Mouse (Mus musculus) bone marrow macrophage, adult 2 months (primary cell): Measurements from ENCODE around the gene Ins2. TPM values are rescaled to one million over a fixed set of nuclear protein-coding genes. Genes with fewer than 3 reads are reported as not detected.

Experiments
- H3K27ac ChIP-seq: 2 replicates; pipeline ENCODE4 v1.5.1; 2012; ENCODE audit warnings: low read depth, low read length; ENCODE audit not compliant: insufficient read depth
- H3K4me1 ChIP-seq: 2 replicates; pipeline ENCODE4 v1.6.1; 2012; ENCODE audit warnings: low read length; ENCODE audit not compliant: control insufficient read depth, insufficient read depth
- H3K4me3 ChIP-seq: 2 replicates; pipeline ENCODE4 v1.5.1; 2012; ENCODE audit warnings: mild to moderate bottlenecking, low read length, moderate library complexity; ENCODE audit not compliant: insufficient read depth
- CTCF ChIP-seq: IDR thresholded peaks from 2 replicates; pipeline ENCODE4 v1.5.1; 2012; ENCODE audit warnings: low read depth, mild to moderate bottlenecking, low read length, moderate library complexity
- POLR2A ChIP-seq: IDR thresholded peaks from 2 replicates; pipeline ENCODE4 v1.6.1; 2012; ENCODE audit warnings: mild to moderate bottlenecking, low read depth, low read length, borderline replicate concordance
- polyA plus RNA-seq: library from polyadenylated mRNA; stranded (reverse); fragments of >200 nt; gene quantifications from 2 replicates; pipeline ENCODE4 v1.2.4, GENCODE M21; 2012; ENCODE audit not compliant: missing spikeins, insufficient read depth, insufficient read length

Ins2 gene
- polyA plus RNA-seq, 1 experiment: not detected

GRCm38 (mm10) chr7:142657341-142657791 lies 85.8 kb downstream of the Ins2 start:
- no peak for TF ChIP-seq POLR2A
- no peak for TF ChIP-seq CTCF
- Histone ChIP-seq H3K27ac (no peak overlapping the region), H3K4me3 (no peak overlapping the region), H3K4me1 (no peaks in the 10 kb centered on the region)

GRCm38 (mm10) chr7:142656055-142656454 lies 87.1 kb downstream of the Ins2 start:
- no peaks in the 10 kb centered on the region for H3K4me1 ChIP-seq
- no peak for TF ChIP-seq CTCF
- TF ChIP-seq POLR2A: no peak
- H3K27ac ChIP-seq: no peak overlapping the region
- no peak overlapping the region for H3K4me3 ChIP-seq

GRCm38 (mm10) chr7:142655633-142656032 lies 87.5 kb downstream of the Ins2 start:
- no peak overlapping the region for H3K4me3 ChIP-seq
- no peaks in the 10 kb centered on the region for H3K4me1 ChIP-seq
- TF ChIP-seq POLR2A: no peak
- H3K27ac ChIP-seq: no peak overlapping the region

GRCm38 (mm10) chr7:142653726-142654125 lies 89.5 kb downstream of the Ins2 start:
- TF ChIP-seq CTCF: no peak
- TF ChIP-seq POLR2A: no peak
- no peak overlapping the region for H3K27ac ChIP-seq
- H3K4me3 ChIP-seq: no peak overlapping the region
- H3K4me1 ChIP-seq: no peaks in the 10 kb centered on the region

- no peak overlapping the region for H3K27ac ChIP-seq
- no peak overlapping the region for H3K4me3 ChIP-seq
- TF ChIP-seq CTCF (no peak), POLR2A (no peak)
- H3K4me1 ChIP-seq: no peaks in the 10 kb centered on the region
Observed at GRCm38 (mm10) chr7:142646676-142647075, 96.5 kb downstream of the Ins2 start.

GRCm38 (mm10) chr7:142645045-142645444 lies 98.1 kb downstream of the Ins2 start:
- no peak overlapping the region for H3K4me3 ChIP-seq
- no peak for TF ChIP-seq CTCF
- no peak for TF ChIP-seq POLR2A
- no peaks in the 10 kb centered on the region for H3K4me1 ChIP-seq
- H3K27ac ChIP-seq: no peak overlapping the region

- Histone ChIP-seq H3K4me3 (no peak overlapping the region), H3K27ac (no peak overlapping the region), H3K4me1 (no peaks in the 10 kb centered on the region)
- TF ChIP-seq CTCF: no peak
- TF ChIP-seq POLR2A: no peak
Observed at GRCm38 (mm10) chr7:142636178-142636577, 107.0 kb downstream of the Ins2 start.

GRCm38 (mm10) chr7:142630691-142631090 lies 112.5 kb downstream of the Ins2 start:
- H3K4me1 ChIP-seq: no peaks in the 10 kb centered on the region
- TF ChIP-seq POLR2A: no peak
- no peak for TF ChIP-seq CTCF
- no peak overlapping the region for H3K27ac ChIP-seq
- no peak overlapping the region for H3K4me3 ChIP-seq

- Histone ChIP-seq H3K4me1 (no peaks in the 10 kb centered on the region), H3K4me3 (no peak overlapping the region), H3K27ac (no peak overlapping the region)
- TF ChIP-seq CTCF (no peak), POLR2A (no peak)
Observed at GRCm38 (mm10) chr7:142629806-142630205, 113.4 kb downstream of the Ins2 start.

Other genes starting within 250 kb of the Ins2 start
- gene Tnnt3, start 244.5 kb downstream of the Ins2 start, polyA plus RNA-seq: 5.1 and 6.0 TPM in 2 replicates
- gene Mrpl23, start 210.7 kb downstream of the Ins2 start, polyA plus RNA-seq: 27.2 and 47.3 TPM in 2 replicates
- gene Igf2, start 76.6 kb downstream of the Ins2 start, polyA plus RNA-seq: not detected in 2 replicates
- not detected in 2 replicates for gene Gm49394, start 73.4 kb downstream of the Ins2 start, polyA plus RNA-seq
- gene Th, start 187.7 kb upstream of the Ins2 start, polyA plus RNA-seq: not detected in 2 replicates
- gene Ascl2, start 225.9 kb upstream of the Ins2 start, polyA plus RNA-seq: not detected in 2 replicates